Comparison of ENCODE assay signal across 9 mouse cellular contexts in genomic region chr13:43734641-43735040, GRCm38 (mm10). TPM values are rescaled to one million over a fixed set of nuclear protein-coding genes. Genes with fewer than 3 reads are reported as not detected.
DNase-seq lines count a peak whose midpoint lies in the region; ATAC-seq lines count a peak whose summit lies in the region.
"Had no signal": no experiment of that assay in that cellular context is flagged by ENCODE, and none has a peak within 500 bp of the region (broad histone marks: within the 10 kb centered on the region; RNA-seq: fewer than 3 reads in every experiment).

No protein-coding gene starts in this region.

- 0 out of 2 replicates have a peak, but pooled peaks cover 6% of the 10 kb centered on the region for H3K4me1 ChIP-seq in heart, embryonic 16.5 days (ENCODE audit: control insufficient read depth, insufficient read depth, low read length)
- H3K4me1 ChIP-seq in lung, embryonic 15.5 days: peaks cover 8% of the 10 kb centered on the region; the same call in 1 of the 2 replicates

- H3K4me3 ChIP-seq in heart, embryonic 16.5 days (ENCODE audit: low read length): no peak overlapping the region
- H3K4me3 ChIP-seq in lung, embryonic 15.5 days: no peak overlapping the region
- H3K4me3 ChIP-seq: neural tube, embryonic 13.5 days had no signal

- peak overlapping the region; percentile 7; the same call in 1 of the 2 replicates for H3K4me2 ChIP-seq in heart, embryonic 16.5 days (ENCODE audit: low read depth, low read length)
- H3K4me2 ChIP-seq in lung, embryonic 15.5 days: peak overlapping the region; percentile 31
- H3K4me2 ChIP-seq: neural tube, embryonic 13.5 days had no signal

- 42% methylated on average over 14 of the region's 14 CpGs for WGBS in heart, embryonic 16.5 days
- 44% methylated on average over 14 of the region's 14 CpGs for WGBS in lung, embryonic 15.5 days

- ATAC-seq in heart, embryonic 16.5 days (replicated peaks; ENCODE audit: extremely low read depth, insufficient read depth, low FRiP score): peak; percentile 63; the same call in 1 of the 2 replicates
- no peak for ATAC-seq in lung, embryonic 15.5 days (ENCODE audit: borderline replicate concordance, extremely low read depth, low FRiP score, low TSS enrichment)
- no peak for ATAC-seq in activated CD4-positive, CD25-positive, alpha-beta regulatory T cell, adult 4 months
- no peak for ATAC-seq in erythroblast, adult 5-6 weeks (replicated peaks; ENCODE audit: low FRiP score, poor library complexity, severe bottlenecking)

- H3K9me3 ChIP-seq in heart, embryonic 16.5 days (replicated peaks; ENCODE audit: control insufficient read depth, low read length): no peaks in the 10 kb centered on the region
- no peaks in the 10 kb centered on the region for H3K9me3 ChIP-seq in lung, embryonic 15.5 days
- H3K9me3 ChIP-seq: neural tube, embryonic 13.5 days had no signal

- peaks cover 2% of the 10 kb centered on the region; the same call in 1 of the 2 replicates for H3K27me3 ChIP-seq in heart, embryonic 16.5 days (ENCODE audit: control insufficient read depth, insufficient read depth, low read length)
- H3K27me3 ChIP-seq in lung, embryonic 15.5 days: no peaks in the 10 kb centered on the region
- H3K27me3 ChIP-seq: neural tube, embryonic 13.5 days had no signal

- H3K9ac ChIP-seq in heart, embryonic 16.5 days (ENCODE audit: low read length): no peak overlapping the region
- no peak overlapping the region for H3K9ac ChIP-seq in lung, embryonic 15.5 days
- H3K9ac ChIP-seq: neural tube, embryonic 13.5 days had no signal

- H3K36me3 ChIP-seq in heart, embryonic 16.5 days (ENCODE audit: control insufficient read depth, insufficient read depth): no peaks in the 10 kb centered on the region
- H3K36me3 ChIP-seq in lung, embryonic 15.5 days: no peaks in the 10 kb centered on the region
- H3K36me3 ChIP-seq: neural tube, embryonic 13.5 days had no signal

- peak overlapping the region; percentile 19; the same call in 1 of the 2 replicates for H3K27ac ChIP-seq in heart, embryonic 16.5 days (ENCODE audit: low read length)
- peak overlapping the region; percentile 16; the same call in 1 of the 2 replicates for H3K27ac ChIP-seq in lung, embryonic 15.5 days
- H3K27ac ChIP-seq: neural tube, embryonic 13.5 days had no signal

- DNase-seq in adrenal gland, adult (ENCODE audit: inconsistent age in 2 of 2, low spot score in 1 of 2): peak; percentile 78 to 82
- DNase-seq in adrenal gland, postnatal 4 days (ENCODE audit: low spot score in 2 of 2): no peak
- peak; percentile 37 for DNase-seq in retina, adult 2 months (ENCODE audit: low read depth, low spot score)
- no peak for DNase-seq in retina, embryonic 14.5 days (ENCODE audit: low spot score)

RNA-seq across cellular contexts. Expression of gene Cd83, which starts 49.9 kb away (rescaled TPM):
- total RNA-seq in adrenal gland, postnatal 4 days (2021): 1 to 10 TPM; 8.2 to 8.4 TPM
- 9.3 and 17.7 TPM in 2 replicates for polyA plus RNA-seq in heart, embryonic 16.5 days (2015; fragmentation: Nextera tagmentation; extraction: Ambion mirVana)
- 12.9 and 15.1 TPM in 2 replicates for polyA plus RNA-seq in lung, embryonic 15.5 days (2015; fragmentation: Nextera tagmentation; extraction: Ambion mirVana)
- 100 to 1,000 TPM; 170 to 252 TPM for polyA plus RNA-seq in activated CD4-positive, CD25-positive, alpha-beta regulatory T cell, adult 4 months (2017; shearing (Covaris generic))
- not detected in 2 replicates for total RNA-seq in erythroblast, adult 5-6 weeks (2015; ENCODE audit: low replicate concordance)
- 0.77 TPM in 1 of 2 replicates, not detected in the other for total RNA-seq in erythroblast, adult 5-6 weeks (2017; ENCODE audit: low replicate concordance)

Comparison
In these comparisons a context has a peak if more than half of its experiments do, and no peak if none do; other contexts are left out.
1. DNase-seq: peak in adrenal gland, adult (2 of 2) and retina, adult 2 months (single experiment); none in adrenal gland, postnatal 4 days (0 of 2) and retina, embryonic 14.5 days (single experiment).